Mouse (Mus musculus): ENCODE data around the gene Olfr1023.

- no peak for TF ChIP-seq POLR2A (IDR thresholded peaks at IDR 0.05; ENCODE audit: low read depth, low read length)
- no peak for TF ChIP-seq CTCF (IDR thresholded peaks at IDR 0.05; ENCODE audit: extremely low read depth, insufficient read length, insufficient replicate concordance, low read depth, low read length)
Measured at GRCm38 (mm10) chr2:85868294-85868693, 17.1 kb upstream of the Olfr1023 start, which contains the start of gene Olfr1022.

Measured in small intestine, adult 2 months (tissue).